Mouse (Mus musculus): Measurements from ENCODE around the gene D630045J12Rik. TPM values are rescaled to one million over a fixed set of nuclear protein-coding genes. Genes with fewer than 3 reads are reported as not detected.

The D630045J12Rik gene
- polyA plus RNA-seq, 1 experiment from 2014 or later: 11.7 TPM

DNA sequence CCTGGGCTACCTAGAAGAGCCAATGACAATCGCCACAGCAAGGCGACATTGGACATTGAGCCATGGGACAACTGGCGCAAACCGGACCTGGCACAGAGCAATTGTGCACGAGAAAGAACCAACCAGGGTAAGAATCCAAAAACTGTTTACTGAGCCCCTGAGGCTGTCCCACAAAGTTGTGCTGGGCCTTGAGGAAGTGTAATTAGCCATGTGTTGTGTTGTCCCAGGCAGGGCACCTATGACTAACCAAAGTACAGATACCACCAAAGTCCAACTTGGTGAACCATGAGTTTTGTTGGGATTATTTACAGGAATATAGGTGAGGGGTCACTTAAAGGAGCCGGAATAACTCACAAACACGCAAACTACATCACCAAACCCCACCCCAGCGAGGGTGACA lies 3.7 kb upstream of the D630045J12Rik start:
- Histone ChIP-seq H3K27me3 (peaks cover 21% of the 10 kb centered on the region), H3K4me2 (replicated peaks) (no peak overlapping the region), H3K27ac (replicated peaks) (no peak overlapping the region), H3K4me1 (peaks cover 5% of the 10 kb centered on the region), H3K4me3 (no peak overlapping the region), H3K36me3 (no peaks in the 10 kb centered on the region), H3K9ac (replicated peaks) (no peak overlapping the region), H3K9me3 (no peaks in the 10 kb centered on the region)
- ATAC-seq (ENCODE audit: low FRiP score, low read depth): no peak
- 94% methylated on average over 8 of the region's 8 CpGs for WGBS

DNA sequence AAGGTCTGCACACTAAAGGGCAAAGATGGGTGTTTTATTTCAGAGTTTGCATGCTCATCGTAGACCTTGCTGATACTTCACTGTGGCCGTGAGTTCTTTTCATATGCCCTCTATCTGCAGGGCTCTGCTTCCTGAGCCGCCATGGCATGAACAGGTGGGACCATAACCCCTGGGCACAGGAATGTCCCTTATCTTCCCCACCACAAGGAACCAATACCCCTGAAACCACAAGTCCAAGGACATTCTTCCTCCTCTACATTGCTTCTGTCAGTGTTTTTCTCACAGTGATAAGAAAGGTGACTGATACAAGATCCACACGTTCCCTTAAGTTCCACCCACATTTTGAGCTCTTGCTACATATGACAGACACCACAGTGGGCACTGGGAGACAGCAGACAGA lies 3.0 kb upstream of the D630045J12Rik start:
- ATAC-seq (ENCODE audit: low FRiP score, low read depth): no peak
- Histone ChIP-seq H3K27me3 (peaks cover 21% of the 10 kb centered on the region), H3K36me3 (no peaks in the 10 kb centered on the region), H3K9ac (replicated peaks) (no peak overlapping the region), H3K4me1 (peaks cover 12% of the 10 kb centered on the region), H3K27ac (replicated peaks) (no peak overlapping the region), H3K4me3 (no peak overlapping the region), H3K9me3 (no peaks in the 10 kb centered on the region), H3K4me2 (replicated peaks) (no peak overlapping the region)
- WGBS: 90% methylated on average over 4 of the region's 4 CpGs

DNA sequence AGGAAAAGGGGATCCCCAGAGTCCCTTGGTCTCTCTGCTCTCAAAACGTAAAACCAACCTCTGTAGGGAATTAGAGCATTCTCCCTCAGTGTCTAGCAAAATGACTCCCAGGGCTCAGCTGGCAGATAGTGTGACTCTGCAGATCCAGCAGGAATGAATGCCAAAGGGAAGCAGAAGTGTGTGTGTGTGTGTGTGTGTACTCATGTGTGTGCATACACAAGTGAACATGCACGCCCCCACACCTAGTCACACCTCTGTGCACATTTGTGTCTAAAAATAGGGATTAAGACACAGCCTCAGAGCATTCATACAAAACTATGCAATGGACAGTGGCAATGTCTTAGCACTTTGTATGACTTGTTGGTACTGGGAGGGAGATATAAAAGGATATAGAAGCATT lies 2.0 kb upstream of the D630045J12Rik start:
- Histone ChIP-seq H3K9ac (replicated peaks) (no peak overlapping the region), H3K4me2 (replicated peaks) (no peak overlapping the region), H3K36me3 (no peaks in the 10 kb centered on the region), H3K27ac (replicated peaks) (no peak overlapping the region), H3K4me1 (peaks cover 20% of the 10 kb centered on the region), H3K27me3 (peaks cover 21% of the 10 kb centered on the region), H3K9me3 (no peaks in the 10 kb centered on the region), H3K4me3 (no peak overlapping the region)
- WGBS: 67% methylated on average over 2 of the region's 2 CpGs
- ATAC-seq (ENCODE audit: low FRiP score, low read depth): no peak

DNA sequence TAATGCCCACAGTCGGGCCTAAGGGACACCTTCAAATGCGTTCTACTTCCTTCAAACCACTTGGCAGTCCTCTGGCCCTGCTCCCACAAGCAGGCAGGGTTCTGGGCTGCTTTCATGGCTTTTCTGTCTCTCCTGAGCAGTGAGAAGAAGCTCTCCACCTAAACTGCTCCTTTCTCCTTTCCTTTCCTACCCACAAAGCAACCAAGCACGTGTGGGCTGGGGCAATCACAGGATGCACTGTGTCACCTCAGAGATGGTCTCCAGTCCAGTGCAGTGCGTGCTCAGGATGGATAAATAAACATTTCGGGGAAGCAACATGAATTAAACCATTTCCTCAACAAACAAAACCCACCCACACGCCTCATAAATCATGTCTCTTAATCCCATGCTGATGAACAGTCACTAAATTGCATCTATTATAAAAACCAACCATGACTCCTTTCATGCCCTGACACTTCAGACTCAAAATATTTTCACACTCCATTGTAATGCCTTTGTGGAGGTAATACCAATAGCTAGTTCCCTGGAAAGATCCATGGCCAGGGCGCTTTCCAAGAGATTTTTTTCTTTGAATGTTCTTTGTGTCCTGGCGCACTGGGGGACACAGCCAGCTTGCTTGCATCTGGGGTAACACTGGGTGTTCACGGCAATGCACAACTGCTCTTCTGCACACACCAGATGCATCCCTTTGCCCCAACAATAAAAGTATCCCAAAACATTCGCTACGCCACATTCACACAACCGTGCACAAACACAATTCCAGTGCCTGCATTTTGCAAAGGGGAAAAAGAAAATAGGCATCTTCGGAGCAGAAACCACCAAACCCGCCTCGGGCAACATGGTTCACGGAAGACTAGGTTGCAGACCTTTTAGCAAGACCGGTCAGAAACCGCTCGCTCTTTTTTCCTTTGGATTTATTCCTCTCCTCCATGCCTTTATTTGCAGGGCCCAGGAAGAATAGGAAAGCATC lies 758 bp downstream of the D630045J12Rik start:
- peak overlapping the region; percentile 69 for H3K4me2 ChIP-seq (replicated peaks)
- H3K27ac ChIP-seq (replicated peaks): peak overlapping the region; percentile 94
- H3K4me1 ChIP-seq: peaks cover 34% of the 10 kb centered on the region
- H3K4me3 ChIP-seq: peak overlapping the region; percentile 92
- peak overlapping the region; percentile 97 for H3K9ac ChIP-seq (replicated peaks)
- H3K36me3 ChIP-seq: no peaks in the 10 kb centered on the region
- ATAC-seq (ENCODE audit: low FRiP score, low read depth): no peak
- 7% methylated on average over 19 of the region's 19 CpGs for WGBS
- no peaks in the 10 kb centered on the region for H3K9me3 ChIP-seq
- H3K27me3 ChIP-seq: peaks cover 21% of the 10 kb centered on the region

DNA sequence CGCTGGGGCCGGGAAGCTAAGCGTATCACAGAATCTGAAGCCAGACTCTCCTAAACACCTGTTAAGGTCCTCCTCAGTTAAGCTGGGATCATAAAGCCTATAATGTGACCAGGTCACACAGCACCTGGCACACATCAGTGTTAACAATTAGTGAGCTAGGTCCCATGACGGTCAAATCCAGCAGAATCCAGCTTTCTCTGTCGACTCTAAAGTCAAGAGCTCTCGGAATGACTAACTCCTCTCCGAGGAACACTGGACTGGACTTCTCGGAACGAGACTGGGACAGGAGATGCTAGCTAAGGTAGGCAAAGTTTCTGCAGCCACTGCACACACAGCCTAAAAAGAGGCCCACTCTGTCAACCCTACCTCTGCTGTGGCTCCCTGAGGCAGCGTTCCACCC lies 1.7 kb downstream of the D630045J12Rik start:
- Histone ChIP-seq H3K9ac (replicated peaks) (peak overlapping the region; percentile 97), H3K27ac (replicated peaks) (peak overlapping the region; percentile 94; the same call in 1 of the 2 replicates), H3K4me1 (peaks cover 38% of the 10 kb centered on the region), H3K36me3 (no peaks in the 10 kb centered on the region), H3K4me3 (peak overlapping the region; percentile 92), H3K4me2 (replicated peaks) (peak overlapping the region; percentile 69), H3K9me3 (no peaks in the 10 kb centered on the region), H3K27me3 (peaks cover 20% of the 10 kb centered on the region)
- WGBS: 65% methylated on average over 10 of the region's 10 CpGs
- ATAC-seq (ENCODE audit: low FRiP score, low read depth): no peak

DNA sequence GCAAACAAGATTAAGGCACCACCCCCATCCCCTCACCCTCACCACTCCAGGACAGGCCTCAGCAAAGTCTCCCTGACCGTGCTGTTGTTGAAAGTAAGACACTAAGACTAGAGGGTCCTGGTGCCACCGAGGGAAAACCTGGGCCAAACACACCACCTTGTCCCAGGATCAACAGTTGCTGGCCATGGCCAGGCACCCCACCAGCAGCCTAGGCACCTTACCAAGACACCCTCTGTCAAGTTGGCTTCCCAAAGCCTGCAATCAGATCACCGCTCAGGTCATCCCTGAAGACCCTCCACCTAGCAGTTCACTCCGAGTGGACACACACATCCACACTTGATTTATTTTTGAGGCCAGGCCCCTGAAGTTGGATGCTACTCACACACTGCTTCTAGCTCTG lies 2.3 kb downstream of the D630045J12Rik start:
- WGBS: 44% methylated on average over 4 of the region's 4 CpGs

DNA sequence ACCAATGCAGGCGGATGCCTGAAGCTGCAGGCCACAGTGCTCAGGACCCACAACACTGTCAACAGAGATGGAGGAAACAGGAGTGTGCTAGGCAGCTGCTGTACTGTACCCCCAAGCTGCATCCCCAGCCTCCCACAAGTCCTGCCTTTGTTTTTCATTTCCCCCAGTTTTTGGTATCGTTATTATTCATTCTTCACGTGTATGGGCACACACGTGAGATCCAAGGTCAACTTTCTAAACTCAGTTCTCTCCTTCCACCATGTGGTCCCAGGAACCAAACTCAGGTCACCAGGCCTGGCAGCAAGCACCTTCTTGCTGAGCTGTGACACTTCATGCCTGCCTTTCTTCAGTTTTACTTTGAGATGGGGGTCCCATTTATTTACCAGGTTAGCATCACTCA lies 6.4 kb downstream of the D630045J12Rik start:
- Histone ChIP-seq H3K9me3 (no peaks in the 10 kb centered on the region), H3K4me3 (no peak overlapping the region), H3K9ac (replicated peaks) (no peak overlapping the region), H3K36me3 (no peaks in the 10 kb centered on the region), H3K4me1 (peaks cover 51% of the 10 kb centered on the region), H3K4me2 (replicated peaks) (no peak overlapping the region), H3K27ac (replicated peaks) (no peak overlapping the region), H3K27me3 (no peaks in the 10 kb centered on the region)
- 92% methylated on average over 4 of the region's 4 CpGs for WGBS
- no peak for ATAC-seq (ENCODE audit: low FRiP score, low read depth)

More for the DNA sequence above, 2.3 kb downstream of the D630045J12Rik start:
- no peaks in the 10 kb centered on the region for H3K9me3 ChIP-seq
- peak overlapping the region; percentile 69 for H3K4me2 ChIP-seq (replicated peaks)
- H3K36me3 ChIP-seq: no peaks in the 10 kb centered on the region
- no peak overlapping the region for H3K27ac ChIP-seq (replicated peaks)
- H3K9ac ChIP-seq (replicated peaks): peak overlapping the region; percentile 97; the same call in 1 of the 2 replicates
- no peak for ATAC-seq (ENCODE audit: low FRiP score, low read depth)
- peaks cover 14% of the 10 kb centered on the region for H3K27me3 ChIP-seq
- peak overlapping the region; percentile 92 for H3K4me3 ChIP-seq
- H3K4me1 ChIP-seq: peaks cover 39% of the 10 kb centered on the region

DNA sequence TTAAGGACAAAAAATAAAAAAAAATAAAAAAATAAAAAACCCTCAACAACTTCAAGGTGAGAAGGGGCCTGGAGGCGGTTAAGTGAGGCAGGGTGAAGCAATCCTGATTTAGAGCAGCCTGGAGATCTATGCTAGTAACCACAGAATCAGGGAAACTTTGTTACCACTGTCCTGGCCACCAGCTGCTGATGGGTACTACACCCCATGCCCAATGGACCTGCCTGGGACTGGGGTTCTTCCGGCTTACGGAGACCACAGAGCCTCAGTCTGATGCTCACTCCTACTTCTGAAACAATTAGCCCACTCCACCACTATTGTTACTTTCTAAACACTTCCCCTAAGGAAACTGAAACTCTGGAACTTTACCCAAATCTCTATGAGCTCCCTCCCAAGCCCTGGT lies 9.0 kb downstream of the D630045J12Rik start:
- Histone ChIP-seq H3K9ac (replicated peaks) (no peak overlapping the region), H3K27me3 (no peaks in the 10 kb centered on the region), H3K36me3 (no peaks in the 10 kb centered on the region), H3K4me1 (peaks cover 34% of the 10 kb centered on the region), H3K4me2 (replicated peaks) (no peak overlapping the region), H3K4me3 (no peak overlapping the region), H3K9me3 (no peaks in the 10 kb centered on the region), H3K27ac (replicated peaks) (no peak overlapping the region)
- ATAC-seq (ENCODE audit: low FRiP score, low read depth): no peak
- WGBS: 90% methylated on average over 3 of the region's 3 CpGs

DNA sequence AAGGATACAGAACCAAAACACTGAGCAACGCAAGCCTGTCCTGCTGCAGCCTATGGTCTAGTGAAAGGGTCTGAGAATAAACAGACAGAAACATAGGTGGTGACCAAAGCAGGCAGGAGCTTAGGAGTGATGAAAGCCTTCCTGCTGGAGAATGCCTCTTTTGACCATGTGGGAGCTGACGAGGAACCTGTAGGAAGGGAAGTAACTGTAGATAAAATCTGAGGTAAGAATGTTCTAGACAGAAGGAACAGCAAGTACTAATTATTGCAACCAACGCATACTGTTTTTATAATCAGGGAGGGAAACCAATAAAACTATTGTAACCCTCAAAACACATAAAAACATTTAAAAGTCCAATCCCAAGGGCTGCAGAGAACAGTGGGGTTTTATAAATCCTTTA lies 9.6 kb downstream of the D630045J12Rik start:
- Histone ChIP-seq H3K9ac (replicated peaks) (no peak overlapping the region), H3K4me1 (peaks cover 29% of the 10 kb centered on the region), H3K36me3 (no peaks in the 10 kb centered on the region), H3K4me2 (replicated peaks) (no peak overlapping the region), H3K4me3 (no peak overlapping the region), H3K27ac (replicated peaks) (no peak overlapping the region), H3K27me3 (no peaks in the 10 kb centered on the region), H3K9me3 (no peaks in the 10 kb centered on the region)
- no peak for ATAC-seq (ENCODE audit: low FRiP score, low read depth)
- WGBS: 74% methylated on average over 3 of the region's 3 CpGs

DNA sequence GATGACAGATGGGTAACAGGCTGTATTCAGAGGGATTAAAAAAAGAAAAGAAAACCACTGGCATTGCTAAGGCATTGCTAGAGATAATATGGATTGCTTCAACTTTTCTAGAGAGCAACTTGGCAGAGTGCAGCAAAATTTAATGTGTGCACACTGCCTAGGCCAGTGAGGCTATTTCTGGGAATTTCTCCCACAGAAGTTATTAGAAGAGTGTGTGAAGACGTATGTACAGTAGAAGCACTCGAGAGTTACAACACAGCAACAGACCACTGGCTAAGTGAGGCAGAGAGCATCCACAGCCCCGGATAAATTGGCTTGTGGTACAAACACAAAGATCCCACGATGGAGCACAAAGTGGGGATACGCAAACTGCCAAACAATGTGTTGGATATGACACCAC lies 11.0 kb downstream of the D630045J12Rik start:
- no peaks in the 10 kb centered on the region for H3K36me3 ChIP-seq
- no peak overlapping the region for H3K4me2 ChIP-seq (replicated peaks)
- H3K4me3 ChIP-seq: no peak overlapping the region
- no peaks in the 10 kb centered on the region for H3K27me3 ChIP-seq
- no peaks in the 10 kb centered on the region for H3K9me3 ChIP-seq
- H3K4me1 ChIP-seq: peaks cover 24% of the 10 kb centered on the region
- no peak overlapping the region for H3K9ac ChIP-seq (replicated peaks)
- no peak for ATAC-seq (ENCODE audit: low FRiP score, low read depth)
- WGBS: 92% methylated on average over 5 of the region's 5 CpGs
- H3K27ac ChIP-seq (replicated peaks): no peak overlapping the region

DNA sequence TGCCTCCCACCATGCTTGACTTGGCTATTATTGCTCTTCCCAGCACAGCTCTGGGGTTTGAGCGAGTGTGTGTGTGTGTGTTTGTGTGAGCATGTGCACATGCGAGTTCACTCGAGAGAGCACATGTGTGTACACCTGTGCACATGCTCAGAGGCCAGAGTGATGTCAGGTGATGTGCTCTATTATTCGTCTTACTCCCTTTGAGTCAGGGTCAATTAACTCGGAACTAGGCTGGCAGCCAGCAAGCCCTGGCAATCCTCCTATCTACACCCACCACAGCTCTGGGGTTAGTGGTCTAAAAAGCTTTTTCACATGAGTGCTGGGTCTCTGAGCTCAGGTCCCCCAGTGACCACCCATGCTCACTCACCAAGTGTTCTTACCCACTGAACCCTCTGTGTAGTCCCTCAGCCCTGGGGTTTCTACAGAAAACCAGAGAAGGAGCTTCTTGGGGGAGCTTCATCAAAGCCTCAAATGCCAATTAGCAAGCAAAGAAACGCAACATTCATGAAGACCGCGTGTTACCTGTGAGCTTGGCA lies 11.4 kb downstream of the D630045J12Rik start:
- Histone ChIP-seq H3K4me2 (replicated peaks) (no peak overlapping the region), H3K9ac (replicated peaks) (no peak overlapping the region), H3K4me1 (peaks cover 24% of the 10 kb centered on the region), H3K27ac (replicated peaks) (no peak overlapping the region), H3K4me3 (no peak overlapping the region), H3K27me3 (no peaks in the 10 kb centered on the region), H3K36me3 (no peaks in the 10 kb centered on the region), H3K9me3 (no peaks in the 10 kb centered on the region)
- ATAC-seq (ENCODE audit: low FRiP score, low read depth): no peak
- WGBS: 92% methylated on average over 8 of the region's 8 CpGs

DNA sequence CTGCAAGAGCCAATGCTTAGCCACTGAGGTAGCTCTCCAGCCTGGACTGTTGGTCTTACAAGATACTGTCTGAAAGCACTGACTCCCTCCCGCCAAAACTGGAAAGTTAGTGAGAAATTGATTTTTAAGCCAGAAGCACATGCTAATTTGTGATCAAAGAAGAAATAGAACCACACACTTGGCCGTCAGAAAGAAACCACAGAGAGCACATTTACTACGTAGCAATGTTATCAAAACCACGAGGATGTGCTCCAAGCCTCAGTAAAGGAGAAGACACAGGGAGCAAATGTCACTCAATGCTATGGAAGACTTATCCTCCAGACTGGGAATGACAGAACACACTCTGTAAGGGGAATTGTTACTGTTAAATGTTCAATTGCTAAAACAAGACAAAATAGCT lies 12.3 kb downstream of the D630045J12Rik start:
- Histone ChIP-seq H3K4me2 (replicated peaks) (no peak overlapping the region), H3K9ac (replicated peaks) (no peak overlapping the region), H3K36me3 (no peaks in the 10 kb centered on the region), H3K9me3 (no peaks in the 10 kb centered on the region), H3K27ac (replicated peaks) (no peak overlapping the region), H3K4me1 (peaks cover 21% of the 10 kb centered on the region), H3K4me3 (no peak overlapping the region), H3K27me3 (no peaks in the 10 kb centered on the region)
- WGBS: 87% methylated on average over 4 of the region's 4 CpGs
- ATAC-seq (ENCODE audit: low FRiP score, low read depth): no peak

Data from midbrain, embryonic 12.5 days (tissue).